Mouse (Mus musculus): ENCODE measurements around the gene Lrp2.
"Not testable (repeated sequence)": the region's sequence is repeated elsewhere in the genome, so short reads cannot be mapped to it uniquely, and the experiment has no call there.

The Lrp2 gene

DNA sequence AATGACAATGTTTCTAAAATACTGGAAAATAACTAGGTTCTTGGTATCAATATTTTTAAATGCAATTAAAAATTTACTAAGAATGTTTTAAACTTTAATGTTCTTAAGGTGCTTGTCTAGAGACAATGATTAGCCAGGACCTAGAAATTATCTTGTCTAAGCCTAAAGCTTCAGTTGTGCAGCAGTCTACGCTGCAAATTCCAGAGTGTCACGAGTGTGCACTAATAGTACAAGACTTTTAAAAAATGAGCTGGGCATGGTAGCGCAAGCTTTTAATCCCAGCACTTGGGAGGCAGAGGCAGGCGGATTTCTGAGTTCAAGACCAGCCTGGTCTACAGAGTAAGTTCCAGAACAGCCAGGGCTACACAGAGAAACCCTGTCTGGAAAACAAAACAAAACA, 3.8 kb downstream of the Lrp2 start:
- not testable (repeated sequence) for DNase-seq

- no peak for DNase-seq
These were observed 5.8 kb downstream of the Lrp2 start for GRCm38 (mm10) chr2:69580091-69580490.

DNA sequence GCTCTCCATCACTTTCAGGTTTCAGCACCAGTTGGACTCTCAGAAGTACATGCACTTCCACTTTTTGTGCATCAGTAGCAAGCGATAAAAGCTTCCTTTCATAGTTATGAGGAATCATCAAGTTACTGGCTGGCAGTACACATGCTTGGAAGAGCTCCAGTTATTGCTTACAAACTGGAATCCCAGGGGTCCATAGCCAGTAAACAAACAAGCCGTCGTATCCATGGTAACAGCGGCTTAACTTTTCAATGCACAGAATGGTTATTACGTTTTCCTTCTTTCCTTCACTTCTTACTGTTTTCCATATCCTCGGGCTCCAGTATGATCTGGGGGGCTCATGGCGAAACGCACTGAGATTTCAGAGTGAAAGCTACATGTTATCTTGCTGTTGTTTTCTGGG, 7.7 kb downstream of the Lrp2 start:
- no peak for DNase-seq

- DNase-seq = no peak
These were observed 9.3 kb downstream of the Lrp2 start for GRCm38 (mm10) chr2:69576531-69576930.

DNA sequence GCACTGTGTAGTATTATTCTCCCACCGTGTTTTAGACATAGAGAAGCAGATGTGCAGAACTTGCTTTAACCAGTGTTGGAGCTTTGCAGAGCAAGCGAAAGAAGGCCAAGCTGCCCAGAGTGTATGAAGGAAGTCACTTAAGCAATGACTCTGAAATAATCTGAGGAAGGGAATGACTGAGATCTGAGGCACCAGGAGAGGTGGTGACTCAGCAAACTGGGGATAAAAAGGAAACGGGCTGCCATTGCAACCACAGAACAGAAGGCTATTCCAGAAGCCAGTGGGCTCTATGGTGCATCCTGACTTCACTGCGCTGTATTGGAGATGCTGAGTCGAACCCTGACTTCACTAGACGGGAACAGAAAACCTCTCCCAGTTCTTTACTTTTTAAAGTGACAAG, 10.9 kb downstream of the Lrp2 start:
- DNase-seq = no peak

DNA sequence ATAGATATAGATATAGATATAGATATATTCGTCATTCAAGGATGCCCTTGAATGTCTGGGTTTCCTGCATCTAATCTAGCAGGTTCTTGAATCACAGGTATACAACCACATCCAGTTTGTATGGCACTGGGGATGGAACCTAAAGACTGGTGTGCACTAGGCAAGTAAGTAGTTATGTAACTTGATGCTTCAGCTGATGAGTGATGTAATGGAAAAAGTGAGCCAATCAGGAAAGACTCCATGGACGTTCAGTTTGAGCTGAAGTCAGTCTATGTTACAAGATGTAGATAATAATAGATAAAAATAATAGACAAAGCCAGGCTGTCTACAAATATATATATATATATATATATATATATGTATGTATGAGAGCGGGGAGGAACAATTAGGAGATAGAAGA, 11.6 kb downstream of the Lrp2 start:
- DNase-seq = no peak

- DNase-seq = no peak
These were observed 12.2 kb downstream of the Lrp2 start for GRCm38 (mm10) chr2:69573733-69574054.

DNA sequence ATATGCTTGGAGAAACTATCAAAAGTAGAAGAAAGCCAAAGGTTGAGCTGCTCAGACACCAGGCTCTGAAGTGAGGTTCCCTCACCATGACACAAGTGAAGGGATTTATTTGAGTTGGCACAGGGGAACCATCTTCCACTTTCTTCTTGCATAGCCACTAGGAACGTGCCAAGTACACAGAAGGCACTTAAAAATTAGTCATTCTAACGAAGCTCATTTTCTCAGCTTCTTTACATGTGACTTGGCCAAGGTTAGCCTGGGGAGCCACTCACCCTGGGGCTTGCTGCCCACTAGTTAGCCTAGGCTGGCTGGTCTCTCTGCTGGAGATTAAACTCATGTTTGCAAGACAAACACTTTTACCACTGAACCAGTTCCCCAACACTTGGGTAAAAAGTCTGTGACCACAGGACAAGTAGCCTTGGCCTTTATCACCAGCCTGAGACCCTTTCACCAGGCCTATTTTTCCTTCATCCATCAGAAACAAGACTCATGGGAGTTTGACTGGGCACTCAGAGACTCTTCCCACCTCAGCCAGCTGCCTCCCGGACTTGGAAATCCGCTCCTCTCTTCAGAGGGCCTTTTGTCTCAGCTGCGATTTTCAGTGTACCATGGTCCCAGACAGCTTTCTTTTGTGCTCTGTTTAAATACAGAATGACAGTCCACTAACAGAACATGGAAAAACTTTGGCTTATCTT, 12.7 kb downstream of the Lrp2 start:
- no peak for DNase-seq

DNA sequence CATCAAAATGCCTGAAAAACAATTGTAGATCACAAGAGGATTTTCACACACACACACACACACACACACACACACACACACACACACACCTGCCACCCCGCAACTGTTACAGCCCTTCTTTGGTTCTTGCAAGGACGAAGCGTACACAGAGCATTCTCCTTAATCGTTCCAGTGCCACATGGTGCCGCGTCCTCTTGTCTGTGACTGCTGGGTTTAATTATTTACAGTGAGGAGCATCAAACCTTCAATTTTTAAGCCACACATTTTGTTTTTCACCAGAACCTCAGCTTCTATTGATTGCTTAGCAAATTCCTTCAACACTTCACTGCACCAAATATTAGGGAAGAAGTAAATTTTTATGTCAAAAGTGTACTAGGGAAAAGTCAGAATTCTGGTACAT, 15.3 kb downstream of the Lrp2 start:
- DNase-seq = peak in 1 of 2 experiments; percentile 38

DNA sequence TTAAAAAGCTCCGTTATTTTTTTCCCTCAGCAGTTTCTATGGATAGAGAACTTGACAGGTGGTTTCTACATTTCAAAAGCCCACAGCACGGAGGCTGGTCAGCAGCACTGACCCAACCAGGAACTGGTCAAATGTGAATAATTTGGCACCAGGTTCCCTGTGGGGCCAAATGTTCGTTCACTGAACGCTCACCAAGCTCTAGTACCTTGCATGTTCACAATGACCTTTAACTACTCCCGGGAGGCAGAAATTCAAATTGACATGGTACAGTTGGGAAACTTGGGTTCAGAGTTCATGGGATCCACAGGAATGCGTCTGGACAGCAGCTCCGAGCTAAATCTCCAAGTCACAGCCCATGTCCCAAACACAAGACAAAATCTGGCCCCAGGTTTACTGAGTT, 19.6 kb downstream of the Lrp2 start:
- DNase-seq = peak in 1 of 2 experiments; percentile 19

DNA sequence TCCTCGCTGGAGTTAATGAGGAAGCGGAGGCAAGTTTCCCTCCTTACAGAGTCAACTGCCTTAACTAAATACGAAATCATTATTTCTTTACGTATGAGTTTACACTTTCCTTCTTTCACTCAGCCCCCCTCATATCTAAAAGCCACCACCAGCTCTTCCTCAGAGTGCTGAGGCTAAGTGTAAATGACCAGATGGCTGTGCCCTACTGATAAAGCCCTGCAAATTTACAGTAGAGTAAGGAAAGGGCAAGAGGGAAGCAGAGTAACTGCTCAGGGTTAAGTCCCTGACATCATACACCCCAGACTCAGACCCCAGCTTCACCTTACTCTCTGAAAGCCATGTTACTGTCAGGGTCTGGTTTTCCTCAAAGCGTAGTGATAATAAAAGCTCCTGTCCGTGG, 22.4 kb downstream of the Lrp2 start:
- no peak for DNase-seq

GRCm38 (mm10) chr2:69562761-69563160, 23.1 kb downstream of the Lrp2 start:
- DNase-seq = no peak

GRCm38 (mm10) chr2:69560221-69560620, 25.6 kb downstream of the Lrp2 start:
- DNase-seq = no peak

GRCm38 (mm10) chr2:69559380-69559779, 26.5 kb downstream of the Lrp2 start:
- DNase-seq = peak in 1 of 2 experiments; percentile 34

DNA sequence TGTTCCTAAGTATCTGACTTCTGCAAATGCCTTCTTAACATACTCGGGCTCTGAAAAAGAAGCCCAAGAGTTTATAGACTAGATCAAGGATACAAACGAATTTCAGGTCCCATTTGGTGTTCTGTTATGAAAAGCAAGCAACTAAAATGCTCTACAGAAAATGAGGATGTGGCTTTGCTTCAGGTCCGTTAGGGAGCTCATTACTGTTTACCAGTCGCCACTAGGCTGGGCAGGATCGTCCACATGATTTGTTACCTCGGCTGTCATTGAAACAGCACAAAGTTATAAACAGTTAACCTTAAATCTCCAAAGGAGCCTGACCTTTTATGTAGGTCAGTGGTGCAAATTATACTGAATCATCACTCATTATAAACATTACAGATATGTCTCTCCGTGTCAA, 29.2 kb downstream of the Lrp2 start:
- DNase-seq = no peak

GRCm38 (mm10) chr2:69551639-69552038, 34.2 kb downstream of the Lrp2 start:
- peak in 1 of 2 experiments; percentile 12 for DNase-seq

GRCm38 (mm10) chr2:69546823-69547222, 39.0 kb downstream of the Lrp2 start:
- DNase-seq = no peak

GRCm38 (mm10) chr2:69536018-69536417, 49.8 kb downstream of the Lrp2 start:
- no peak for DNase-seq

DNA sequence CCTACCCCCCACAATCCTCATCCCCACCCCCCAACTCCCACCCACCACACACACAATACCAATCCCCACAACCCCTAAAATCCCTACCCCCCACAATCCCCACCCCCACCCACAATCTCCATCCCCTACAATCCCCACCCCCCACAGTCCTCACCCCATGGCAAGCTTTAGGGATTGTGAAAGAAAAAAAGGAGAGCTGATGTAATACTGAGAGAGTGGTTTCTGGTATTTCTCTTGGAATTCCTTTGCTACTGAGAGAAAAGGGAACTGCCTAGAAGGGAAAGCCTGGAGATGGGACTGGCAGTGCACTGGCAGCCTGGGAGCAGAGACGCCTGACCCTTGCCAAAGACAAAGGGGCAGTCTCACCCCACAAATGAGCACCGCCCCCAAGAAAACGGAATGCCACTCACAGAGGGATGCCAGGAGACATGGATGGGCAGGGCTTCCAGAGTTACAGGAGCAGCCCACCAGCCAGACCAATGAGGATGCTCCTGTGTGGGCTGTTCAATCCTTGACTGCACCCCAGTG, 54.3 kb downstream of the Lrp2 start:
- no peak for DNase-seq

DNA sequence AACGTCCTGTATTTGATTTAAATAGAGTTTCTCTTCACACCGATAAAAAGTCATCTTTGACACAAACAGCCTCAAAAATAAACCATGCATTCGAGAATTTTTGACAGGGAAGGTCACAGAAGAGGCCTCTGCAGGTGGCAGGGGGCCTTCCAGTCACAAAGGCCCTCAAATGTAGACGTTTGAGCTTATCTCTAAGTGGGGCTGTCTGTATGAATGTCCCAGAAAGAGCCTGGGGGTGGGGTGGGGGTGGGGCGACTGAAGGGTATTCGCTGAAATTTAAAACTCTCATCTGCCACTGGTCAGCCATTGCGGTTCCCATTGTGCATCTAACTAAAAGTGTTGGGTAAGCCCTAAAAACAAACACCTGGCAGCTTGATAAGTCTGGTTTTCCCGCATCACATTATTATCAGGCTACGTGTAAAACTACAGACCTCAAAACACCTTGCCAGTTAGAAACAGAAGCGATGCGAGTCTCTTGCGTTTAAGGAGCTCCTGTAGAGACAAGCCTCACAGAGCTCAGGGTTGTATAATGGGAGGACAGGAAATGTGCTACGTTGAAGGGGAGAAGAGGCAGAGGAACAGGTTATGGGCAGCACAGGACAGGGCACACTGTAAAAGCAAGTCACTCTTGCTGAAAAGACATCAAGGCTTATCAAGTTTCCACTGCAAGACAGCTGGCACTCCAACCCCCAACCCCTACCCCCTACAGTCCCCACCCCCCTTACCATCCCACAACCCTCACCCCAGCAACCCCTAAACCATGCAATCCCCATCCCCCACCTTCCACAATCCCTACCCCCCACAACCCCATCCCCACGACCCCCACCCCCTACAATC, 55.0 kb downstream of the Lrp2 start:
- no peak for DNase-seq

DNA sequence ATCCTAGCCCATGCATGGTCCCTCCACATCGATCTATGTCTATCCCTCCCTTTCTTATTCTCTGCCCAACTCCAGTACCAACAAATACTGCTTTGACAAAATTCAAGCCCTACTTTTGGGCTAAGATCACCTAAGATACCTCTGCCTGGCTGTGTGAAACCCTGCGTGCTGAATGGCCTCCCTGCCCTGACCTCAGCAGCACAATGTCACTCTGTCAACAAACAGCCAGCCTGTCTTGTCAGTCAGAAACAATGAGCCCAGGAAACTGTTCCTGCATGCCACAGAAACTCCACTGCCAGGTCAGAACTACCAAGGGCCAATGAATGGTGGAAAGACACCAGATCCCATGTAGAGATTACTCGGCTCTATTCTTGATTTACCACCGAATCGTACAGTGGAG, 55.7 kb downstream of the Lrp2 start:
- no peak for DNase-seq

DNA sequence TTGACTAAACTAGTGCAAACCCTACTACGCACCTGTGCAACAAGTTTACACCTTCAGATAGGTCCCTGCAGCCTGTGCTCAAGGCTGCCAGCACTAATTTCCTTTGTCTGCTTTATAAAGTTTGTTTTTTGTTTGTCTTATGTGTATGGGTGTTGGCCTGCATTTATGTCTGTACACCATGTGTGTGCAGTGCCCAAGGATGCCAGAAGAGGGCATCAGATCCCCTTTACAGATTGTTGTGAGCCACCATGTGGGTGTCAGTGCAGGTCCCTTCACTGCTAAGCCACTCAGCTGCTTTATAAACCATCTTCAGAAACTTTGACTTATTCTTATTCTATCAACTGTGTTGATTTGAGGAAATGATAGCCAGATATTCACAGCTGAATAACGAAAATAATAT, 65.6 kb downstream of the Lrp2 start:
- DNase-seq = peak in 1 of 2 experiments; percentile 15

DNA sequence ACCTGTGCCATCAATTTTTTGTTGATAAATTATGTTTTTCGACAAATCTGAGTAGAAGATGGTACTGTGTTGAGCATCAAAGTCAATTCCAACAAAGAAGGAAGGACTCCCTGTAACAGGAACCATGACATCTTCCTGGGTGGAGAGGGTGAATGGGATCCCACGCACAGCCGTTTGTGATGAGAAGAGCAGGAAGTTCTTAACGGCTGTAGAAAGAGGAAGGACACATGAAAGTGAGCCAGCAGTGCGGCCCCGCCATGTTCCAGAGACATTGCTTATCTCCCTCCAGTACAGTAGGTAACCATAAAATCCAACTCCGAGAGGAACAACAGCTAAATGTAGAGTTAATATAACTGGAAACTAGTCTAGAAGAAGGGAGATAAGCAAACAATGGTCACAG, 67.6 kb downstream of the Lrp2 start:
- no peak for DNase-seq

DNA sequence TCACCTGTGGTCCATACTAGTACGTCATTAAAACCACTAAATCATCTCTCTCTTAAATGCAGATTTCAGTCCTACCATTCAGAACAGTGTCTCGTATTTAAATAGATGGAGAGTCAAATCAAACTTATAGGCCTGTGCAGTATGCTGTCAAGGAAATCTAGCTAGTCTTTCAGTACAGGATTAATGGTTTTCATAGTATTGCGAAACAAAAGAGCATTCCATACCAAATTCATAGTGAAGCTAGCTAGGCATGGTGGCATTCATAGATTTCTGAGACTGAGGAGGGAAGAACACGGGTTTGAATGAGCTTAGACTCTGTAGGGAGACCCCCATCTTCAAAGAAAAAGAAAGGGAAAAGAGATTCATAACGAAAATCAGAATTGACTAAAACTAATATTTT, 74.1 kb downstream of the Lrp2 start:
- no peak for DNase-seq
